In the genomic region with DNA sequence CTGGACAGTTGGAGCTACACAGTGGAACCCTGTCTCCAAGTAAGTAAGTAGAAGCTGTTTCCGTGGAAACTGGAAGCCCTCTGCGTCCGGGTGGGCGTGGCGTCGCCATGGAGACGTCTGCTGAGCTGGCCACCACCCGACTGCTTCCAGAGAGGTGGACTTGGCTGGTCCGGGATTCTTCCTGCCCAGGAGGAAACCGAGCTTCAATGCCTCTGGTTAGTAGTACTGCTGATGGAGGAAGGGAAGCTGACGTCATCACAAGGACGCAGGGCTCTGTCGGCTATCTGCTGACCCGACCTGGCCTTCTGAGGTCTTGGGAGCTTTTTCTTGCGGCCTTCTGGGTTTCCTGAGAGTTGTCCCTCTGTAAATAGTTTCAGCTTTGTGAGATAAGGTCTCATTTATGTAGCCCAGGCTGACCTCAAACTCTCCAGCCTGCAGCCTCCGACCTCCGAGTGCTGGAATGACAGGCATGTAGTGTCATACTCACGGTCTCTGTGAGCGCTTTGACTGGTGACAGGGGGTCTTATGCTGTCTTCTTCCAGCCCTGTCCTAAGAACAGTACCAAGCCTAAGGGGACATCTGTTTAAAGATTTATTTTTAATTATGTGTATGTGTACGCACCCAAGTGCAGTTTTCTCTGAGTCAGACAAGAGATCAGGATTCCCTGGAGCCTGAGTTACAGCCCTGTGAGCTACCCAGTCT, we compare ENCODE assay signal across 8 mouse cellular contexts. TPM values are rescaled to one million over a fixed set of nuclear protein-coding genes. Genes with fewer than 3 reads are reported as not detected.
DNase-seq lines count a peak whose midpoint lies in the region; ATAC-seq and TF ChIP-seq lines count a peak whose summit lies in the region.

No protein-coding gene starts in this region.

- H3K27me3 ChIP-seq in hindbrain, embryonic 11.5 days (ENCODE audit: control insufficient read depth, insufficient read depth, low read length) = no peaks in the 10 kb centered on the region
- H3K27me3 ChIP-seq in lung, postnatal 0 days (replicated peaks; ENCODE audit: insufficient read depth, low read length) = no peaks in the 10 kb centered on the region

- H3K27ac ChIP-seq in hindbrain, embryonic 11.5 days (ENCODE audit: low read depth, low read length) = peak overlapping the region; percentile 37; the same call in 1 of the 2 replicates
- H3K27ac ChIP-seq in lung, postnatal 0 days (ENCODE audit: low read length) = peak overlapping the region; percentile 45

- WGBS in hindbrain, embryonic 11.5 days = 13% methylated on average over 20 of the region's 20 CpGs
- 6% methylated on average over 20 of the region's 20 CpGs for WGBS in lung, postnatal 0 days

- H3K36me3 ChIP-seq in hindbrain, embryonic 11.5 days (ENCODE audit: control insufficient read depth, insufficient read depth, low read length) = no peaks in the 10 kb centered on the region
- H3K36me3 ChIP-seq in lung, postnatal 0 days (ENCODE audit: insufficient read depth, low read length) = no peaks in the 10 kb centered on the region

- DNase-seq in MN1 (ENCODE audit: low spot score) = peak; percentile 91
- peak; percentile 40 for DNase-seq in brain, embryonic 18.5 days (ENCODE audit: low read depth, low spot score)
- DNase-seq in frontal cortex, postnatal 36 days (ENCODE audit: low spot score in 2 of 2) = peak; percentile 80 to 84
- peak; percentile 89 for DNase-seq in hindbrain, embryonic 11.5 days (ENCODE audit: low spot score)
- peak; percentile 85 for DNase-seq in layer of hippocampus, adult 9-11 months
- DNase-seq in lung, postnatal 0 days (ENCODE audit: low spot score) = peak; percentile 78
- DNase-seq in right cerebral cortex, postnatal 14 days = peak; percentile 83

- no peaks in the 10 kb centered on the region for H3K9me3 ChIP-seq in hindbrain, embryonic 11.5 days (ENCODE audit: control insufficient read depth, low read length)
- H3K9me3 ChIP-seq in lung, postnatal 0 days (ENCODE audit: low read length) = no peaks in the 10 kb centered on the region

- H3K4me3 ChIP-seq in hindbrain, embryonic 11.5 days (ENCODE audit: low read depth, low read length) = no peak overlapping the region
- no peak overlapping the region for H3K4me3 ChIP-seq in lung, postnatal 0 days (ENCODE audit: low read depth, low read length)

- peaks cover 14% of the 10 kb centered on the region for H3K4me1 ChIP-seq in hindbrain, embryonic 11.5 days (replicated peaks; ENCODE audit: control insufficient read depth, insufficient read depth, low read length)
- peaks cover 20% of the 10 kb centered on the region; the same call in 1 of the 2 replicates for H3K4me1 ChIP-seq in lung, postnatal 0 days (ENCODE audit: insufficient read depth, low read depth, low read length)

- no peak for TF ChIP-seq EP300 in lung, postnatal 0 days (IDR thresholded peaks at IDR 0.05)

- peak overlapping the region; percentile 20 for H3K4me2 ChIP-seq in hindbrain, embryonic 11.5 days (replicated peaks; ENCODE audit: low read depth, low read length)
- no peak overlapping the region for H3K4me2 ChIP-seq in lung, postnatal 0 days (replicated peaks; ENCODE audit: low read depth, low read length)

- peak; percentile 50 for ATAC-seq in hindbrain, embryonic 11.5 days (ENCODE audit: low FRiP score)
- peak; percentile 13 for ATAC-seq in lung, postnatal 0 days
- ATAC-seq in erythroblast, adult 5-6 weeks (replicated peaks; ENCODE audit: low FRiP score, poor library complexity, severe bottlenecking) = no peak

- TF ChIP-seq CTCF in lung, postnatal 0 days (IDR thresholded peaks at IDR 0.05) = no peak

- no peak overlapping the region for H3K9ac ChIP-seq in hindbrain, embryonic 11.5 days (ENCODE audit: low read depth, low read length)
- no peak overlapping the region for H3K9ac ChIP-seq in lung, postnatal 0 days (replicated peaks; ENCODE audit: low read depth)

RNA-seq across cellular contexts. Expression of a gene that starts 3.4 kb away (rescaled TPM):
- polyA plus RNA-seq in hindbrain, embryonic 11.5 days (2014; fragmentation: Nextera tagmentation; extraction: Ambion mirVana) = 7.4 and 8.0 TPM in 2 replicates
- polyA plus RNA-seq in lung, postnatal 0 days (2015; fragmentation: Nextera tagmentation; extraction: Ambion mirVana) = 3.0 and 4.1 TPM in 2 replicates
- total RNA-seq in erythroblast, adult 5-6 weeks (2015; ENCODE audit: low replicate concordance) = 0.21 and 0.96 TPM in 2 replicates
- total RNA-seq in erythroblast, adult 5-6 weeks (2017; ENCODE audit: low replicate concordance) = 2.1 and 4.0 TPM in 2 replicates

RNA-seq across cellular contexts. Expression of a gene that starts 4.4 kb away (rescaled TPM):
- polyA plus RNA-seq in hindbrain, embryonic 11.5 days (2014; fragmentation: Nextera tagmentation; extraction: Ambion mirVana) = not detected in 2 replicates
- 0.24 and 0.67 TPM in 2 replicates for polyA plus RNA-seq in lung, postnatal 0 days (2015; fragmentation: Nextera tagmentation; extraction: Ambion mirVana)
- total RNA-seq in erythroblast, adult 5-6 weeks (2015; ENCODE audit: low replicate concordance) = 0.84 TPM in 1 of 2 replicates, not detected in the other
- not detected in 2 replicates for total RNA-seq in erythroblast, adult 5-6 weeks (2017; ENCODE audit: low replicate concordance)

RNA-seq across cellular contexts. Expression of a gene that starts 25.6 kb away (rescaled TPM):
- polyA plus RNA-seq in hindbrain, embryonic 11.5 days (2014; fragmentation: Nextera tagmentation; extraction: Ambion mirVana) = 291 and 298 TPM in 2 replicates
- 84.4 and 95.9 TPM in 2 replicates for polyA plus RNA-seq in lung, postnatal 0 days (2015; fragmentation: Nextera tagmentation; extraction: Ambion mirVana)
- 26.7 and 51.0 TPM in 2 replicates for total RNA-seq in erythroblast, adult 5-6 weeks (2015; ENCODE audit: low replicate concordance)
- 14.7 and 23.7 TPM in 2 replicates for total RNA-seq in erythroblast, adult 5-6 weeks (2017; ENCODE audit: low replicate concordance)

RNA-seq across cellular contexts. Expression of a gene that starts 59.2 kb away (rescaled TPM):
- 0.77 and 3.1 TPM in 2 replicates for polyA plus RNA-seq in hindbrain, embryonic 11.5 days (2014; fragmentation: Nextera tagmentation; extraction: Ambion mirVana)
- polyA plus RNA-seq in lung, postnatal 0 days (2015; fragmentation: Nextera tagmentation; extraction: Ambion mirVana) = 3.0 and 3.2 TPM in 2 replicates
- 1.5 and 5.0 TPM in 2 replicates for total RNA-seq in erythroblast, adult 5-6 weeks (2015; ENCODE audit: low replicate concordance)
- total RNA-seq in erythroblast, adult 5-6 weeks (2017; ENCODE audit: low replicate concordance) = 7.5 and 10.9 TPM in 2 replicates

Comparison
In these comparisons a context has a peak if more than half of its experiments do, and no peak if none do; other contexts are left out.
1. DNase-seq: peak in every context shown above with its lines; median percentile 91 in MN1; 89 in hindbrain, embryonic 11.5 days; 85 in layer of hippocampus, adult 9-11 months; 83 in right cerebral cortex, postnatal 14 days; 82 in frontal cortex, postnatal 36 days; 78 in lung, postnatal 0 days; 40 in brain, embryonic 18.5 days.